Mouse (Mus musculus) MEL (cell line): ENCODE measurements around the gene Serpina3i. TPM values are rescaled to one million over a fixed set of nuclear protein-coding genes. Genes with fewer than 3 reads are reported as not detected.

Source experiments
- DNase-seq: peaks from one replicate; pipeline ENCODE4 v3.0.0; 2011; ENCODE audit warnings: low read depth, low spot score
- H3K27ac ChIP-seq: 2 replicates; pipeline ENCODE4 v1.5.1; 2012; ENCODE audit warnings: low read depth, mild to moderate bottlenecking, control low read depth, low read length, moderate library complexity; ENCODE audit not compliant: control insufficient read depth
- H3K27me3 ChIP-seq, 2 experiments: fragments of 150-350 bp in 1 of 2; sonication (generic) in 1 of 2; 2 replicates each; pipeline ENCODE4 v1.6.1; 2012; ENCODE audit warnings: low read length in 2 of 2, mild to moderate bottlenecking in 2 of 2, improper control_type of control experiment in 1 of 2, moderate library complexity in 1 of 2; ENCODE audit not compliant: insufficient read depth in 2 of 2, control insufficient read depth in 1 of 2
- H3K36me3 ChIP-seq, 2 experiments: 2 replicates each; pipeline ENCODE4 v1.6.1; 2012 to 2014; ENCODE audit warnings: low read length in 2 of 2, improper control_type of control experiment in 1 of 2, inconsistent platforms in 1 of 2, mild to moderate bottlenecking in 1 of 2; ENCODE audit not compliant: insufficient read depth in 2 of 2, control insufficient read depth in 1 of 2
- H3K4me1 ChIP-seq, 2 experiments: fragments of 150-350 bp in 1 of 2; sonication (generic) in 1 of 2; 2 replicates each; pipeline ENCODE4 v1.6.1; 2012; ENCODE audit warnings: low read length in 2 of 2, improper control_type of control experiment in 1 of 2, mild to moderate bottlenecking in 1 of 2; ENCODE audit not compliant: insufficient read depth in 2 of 2, control insufficient read depth in 1 of 2
- H3K4me3 ChIP-seq, 2 experiments: fragments of 150-350 bp in 1 of 2; sonication (generic) in 1 of 2; 2 replicates each; pipeline ENCODE4 v1.5.1; 2012; ENCODE audit warnings: low read depth in 2 of 2, low read length in 2 of 2, mild to moderate bottlenecking in 2 of 2, moderate library complexity in 2 of 2, control low read depth in 1 of 2, improper control_type of control experiment in 1 of 2; ENCODE audit not compliant: control insufficient read depth in 1 of 2, insufficient read depth in 1 of 2
- H3K79me2 ChIP-seq: 2 replicates; pipeline ENCODE4 v1.6.1; 2012; ENCODE audit warnings: mild to moderate bottlenecking, low read length, moderate library complexity; ENCODE audit not compliant: control insufficient read depth, poor library complexity, insufficient read depth
- H3K9ac ChIP-seq: 2 replicates; pipeline ENCODE4 v1.6.1; 2012; ENCODE audit warnings: low read depth, mild to moderate bottlenecking, control low read depth, low read length, moderate library complexity; ENCODE audit not compliant: control insufficient read depth, poor library complexity, severe bottlenecking
- H3K9me3 ChIP-seq: fragments of 150-350 bp; sonication (generic); replicated peaks from 2 replicates; pipeline ENCODE4 v1.6.1; 2012; ENCODE audit warnings: mild to moderate bottlenecking, low read length, improper control_type of control experiment, moderate library complexity; ENCODE audit not compliant: insufficient read depth
- CHD1 ChIP-seq: IDR thresholded peaks from 2 replicates; pipeline ENCODE4 v1.6.1; 2012; ENCODE audit warnings: low read depth, mild to moderate bottlenecking, inconsistent platforms, low read length, improper control_type of control experiment
- CHD2 ChIP-seq: IDR thresholded peaks from 2 replicates; pipeline ENCODE4 v1.6.1; 2011; ENCODE audit warnings: low read length, improper control_type of control experiment
- CTCF ChIP-seq, 3 experiments: IDR thresholded peaks in 2 of 3; conservative IDR thresholded peaks in 1 of 3; 2 replicates each; pipeline ENCODE4 v1.5.1; 2011 to 2012; ENCODE audit warnings: low read length in 3 of 3, low read depth in 2 of 3, mild to moderate bottlenecking in 2 of 3, improper control_type of control experiment in 1 of 3, inconsistent platforms in 1 of 3, mixed read lengths in 1 of 3, moderate library complexity in 1 of 3; ENCODE audit not compliant: control insufficient read depth in 1 of 3, insufficient read depth in 1 of 3, poor library complexity in 1 of 3, severe bottlenecking in 1 of 3
- E2F4 ChIP-seq: IDR thresholded peaks from 2 replicates; pipeline ENCODE4 v1.6.1; 2011; ENCODE audit warnings: low read depth, low read length, improper control_type of control experiment, borderline replicate concordance
- ELF1 ChIP-seq: IDR thresholded peaks from 2 replicates; pipeline ENCODE4 v1.6.1; 2014; ENCODE audit warnings: low read depth, mild to moderate bottlenecking, inconsistent platforms, low read length, improper control_type of control experiment, moderate library complexity
- EP300 ChIP-seq, 2 experiments: IDR thresholded peaks; 2 replicates each; pipeline ENCODE4 v1.6.1; 2011; ENCODE audit warnings: improper control_type of control experiment in 2 of 2, low read length in 2 of 2, low read depth in 1 of 2, mild to moderate bottlenecking in 1 of 2
- GABPA ChIP-seq: IDR thresholded peaks from 2 replicates; pipeline ENCODE4 v1.6.1; 2012; ENCODE audit warnings: low read depth, mild to moderate bottlenecking, inconsistent platforms, low read length, improper control_type of control experiment, moderate library complexity
- GATA1 ChIP-seq: IDR thresholded peaks from 2 replicates; pipeline ENCODE4 v1.6.1; 2011; ENCODE audit warnings: low read depth, low read length, improper control_type of control experiment
- HCFC1 ChIP-seq: IDR thresholded peaks from 2 replicates; pipeline ENCODE4 v1.6.1; 2012; ENCODE audit warnings: low read depth, mild to moderate bottlenecking, inconsistent platforms, low read length, improper control_type of control experiment, moderate library complexity
- JUND ChIP-seq: IDR thresholded peaks from 2 replicates; pipeline ENCODE4 v1.6.1; 2011; ENCODE audit warnings: low read depth, mild to moderate bottlenecking, improper control_type of control experiment, low read length
- KAT2A ChIP-seq: conservative IDR thresholded peaks from 2 replicates; pipeline ENCODE4 v1.6.1; 2012; ENCODE audit warnings: low read depth, low read length, improper control_type of control experiment, inconsistent platforms
- MAX ChIP-seq: IDR thresholded peaks from 2 replicates; pipeline ENCODE4 v1.6.1; 2011; ENCODE audit warnings: low read length, improper control_type of control experiment
- MAZ ChIP-seq: IDR thresholded peaks from 2 replicates; pipeline ENCODE4 v1.6.1; 2012; ENCODE audit warnings: low read depth, mild to moderate bottlenecking, inconsistent platforms, low read length, improper control_type of control experiment
- MXI1 ChIP-seq: IDR thresholded peaks from 2 replicates; pipeline ENCODE4 v1.6.1; 2011; ENCODE audit warnings: mild to moderate bottlenecking, low read depth, low read length, improper control_type of control experiment
- MYB ChIP-seq: IDR thresholded peaks from 2 replicates; pipeline ENCODE4 v1.6.1; 2011; ENCODE audit warnings: mild to moderate bottlenecking, low read depth, low read length, improper control_type of control experiment
- NELFE ChIP-seq: IDR thresholded peaks from 2 replicates; pipeline ENCODE4 v1.6.1; 2011; ENCODE audit warnings: low read depth, low read length, improper control_type of control experiment
- POLR2A ChIP-seq, 2 experiments: IDR thresholded peaks; 2 replicates each; pipeline ENCODE4 v1.6.1; 2011 to 2012; ENCODE audit warnings: low read length in 2 of 2, mild to moderate bottlenecking in 2 of 2, control low read depth in 1 of 2, improper control_type of control experiment in 1 of 2, low read depth in 1 of 2, moderate library complexity in 1 of 2; ENCODE audit not compliant: control insufficient read depth in 1 of 2, insufficient read depth in 1 of 2, poor library complexity in 1 of 2
- SMC3 ChIP-seq: IDR thresholded peaks from 2 replicates; pipeline ENCODE4 v1.6.1; 2011; ENCODE audit warnings: low read depth, low read length, improper control_type of control experiment
- TAL1 ChIP-seq: IDR thresholded peaks from 2 replicates; pipeline ENCODE4 v1.6.1; 2012; ENCODE audit warnings: mild to moderate bottlenecking, inconsistent platforms, low read length, moderate library complexity, mixed read lengths
- TBP ChIP-seq: IDR thresholded peaks from 2 replicates; pipeline ENCODE4 v1.8.0; 2011; ENCODE audit warnings: low read depth, low read length, improper control_type of control experiment
- UBTF ChIP-seq: IDR thresholded peaks from 2 replicates; pipeline ENCODE4 v1.6.1; 2012; ENCODE audit warnings: low read depth, mild to moderate bottlenecking, inconsistent platforms, low read length, improper control_type of control experiment, moderate library complexity, borderline replicate concordance; ENCODE audit not compliant: insufficient read depth
- USF2 ChIP-seq, 2 experiments: IDR thresholded peaks; 2 replicates each; pipeline ENCODE4 v1.6.1; 2011 to 2012; ENCODE audit warnings: improper control_type of control experiment in 2 of 2, low read length in 2 of 2, borderline replicate concordance in 1 of 2, inconsistent platforms in 1 of 2, low read depth in 1 of 2, mild to moderate bottlenecking in 1 of 2; ENCODE audit not compliant: insufficient read depth in 1 of 2
- ZC3H11A ChIP-seq: IDR thresholded peaks from 2 replicates; pipeline ENCODE4 v1.6.1; 2012; ENCODE audit warnings: low read depth, mild to moderate bottlenecking, inconsistent platforms, low read length, improper control_type of control experiment
- ZKSCAN1 ChIP-seq: IDR thresholded peaks from 2 replicates; pipeline ENCODE4 v1.6.1; 2012; ENCODE audit warnings: low read depth, mild to moderate bottlenecking, inconsistent platforms, low read length, improper control_type of control experiment, moderate library complexity
- ZMIZ1 ChIP-seq: IDR thresholded peaks from 2 replicates; pipeline ENCODE4 v1.6.1; 2012; ENCODE audit warnings: low read depth, mild to moderate bottlenecking, inconsistent platforms, low read length, improper control_type of control experiment, moderate library complexity
- ZNF384 ChIP-seq: IDR thresholded peaks from 2 replicates; pipeline ENCODE4 v1.6.1; 2012; ENCODE audit warnings: low read depth, mild to moderate bottlenecking, inconsistent platforms, low read length, improper control_type of control experiment
- polyA plus RNA-seq, 2 experiments: library from polyadenylated mRNA; stranded (reverse) in 1 of 2; unstranded in 1 of 2; fragments of >175 nt in 1 of 2; fragments of >200 nt in 1 of 2; gene quantifications; 2 replicates each; pipeline versions ENCODE4 v1.2.1 to v1.2.4; 2012; ENCODE audit warnings: low replicate concordance in 2 of 2, low read depth in 1 of 2; ENCODE audit not compliant: insufficient read length in 2 of 2, insufficient read depth in 1 of 2, missing spikeins in 1 of 2
- total RNA-seq: library from RNA; depleted of rRNA; stranded (reverse); fragments of 300-350 nt; gene quantifications from 2 replicates; pipeline ENCODE4 v1.2.3, GENCODE M21; 2012

Gene Serpina3i
- total and polyA plus RNA-seq, 3 experiments = not detected

GRCm38 (mm10) chr12:104247553-104248002, 15.3 kb upstream of the Serpina3i start:
- Histone ChIP-seq H3K36me3 (no peaks in the 10 kb centered on the region), H3K9ac (no peak overlapping the region), H3K27ac (no peak overlapping the region), H3K79me2 (no peaks in the 10 kb centered on the region), H3K4me1 (no peaks in the 10 kb centered on the region), H3K27me3 (no peaks in the 10 kb centered on the region), H3K4me3 (no peak overlapping the region), H3K9me3 (no peaks in the 10 kb centered on the region)
- TF ChIP-seq EP300 (IDR thresholded peaks at IDR 0.05; ENCODE audit: low read depth in 1 of 2, low read length in 2 of 2) (no peak), NELFE (no peak), CTCF (IDR thresholded peaks at IDR 0.05 in 2 of 3, conservative IDR thresholded peaks at IDR 0.05 in 1 of 3; ENCODE audit: control insufficient read depth in 1 of 3, insufficient read depth in 1 of 3, low read depth in 2 of 3, low read length in 3 of 3, poor library complexity in 1 of 3, severe bottlenecking in 1 of 3) (no peak), ZNF384 (no peak), MAX (no peak), ZKSCAN1 (no peak), MAZ (no peak), UBTF (no peak), E2F4 (no peak), JUND (no peak), GATA1 (no peak), USF2 (IDR thresholded peaks at IDR 0.05; ENCODE audit: borderline replicate concordance in 1 of 2, insufficient read depth in 1 of 2, low read depth in 1 of 2, low read length in 2 of 2) (no peak), TBP (no peak), MXI1 (no peak), SMC3 (no peak), ZMIZ1 (no peak)
- DNase-seq = no peak

GRCm38 (mm10) chr12:104248231-104248630, 14.7 kb upstream of the Serpina3i start:
- no peaks in the 10 kb centered on the region for H3K79me2 ChIP-seq
- no peak for DNase-seq
- no peaks in the 10 kb centered on the region for H3K27me3 ChIP-seq
- no peak overlapping the region for H3K27ac ChIP-seq
- no peaks in the 10 kb centered on the region for H3K9me3 ChIP-seq
- H3K36me3 ChIP-seq = no peaks in the 10 kb centered on the region
- no peak overlapping the region for H3K9ac ChIP-seq
- no peak for TF ChIP-seq ZC3H11A
- no peak for TF ChIP-seq SMC3
- no peak for TF ChIP-seq ZKSCAN1
- TF ChIP-seq GABPA = no peak
- TF ChIP-seq KAT2A = no peak
- TF ChIP-seq ELF1 = no peak
- TF ChIP-seq MYB = no peak
- no peak for TF ChIP-seq TBP
- TF ChIP-seq POLR2A (IDR thresholded peaks at IDR 0.05; ENCODE audit: control insufficient read depth in 1 of 2, insufficient read depth in 1 of 2, low read depth in 1 of 2, low read length in 2 of 2, poor library complexity in 1 of 2) = no peak
- TF ChIP-seq CHD2 = no peak
- TF ChIP-seq HCFC1 = no peak
- no peak for TF ChIP-seq TAL1
- no peak for TF ChIP-seq E2F4
- no peak for TF ChIP-seq CHD1
- no peak for TF ChIP-seq GATA1
- no peaks in the 10 kb centered on the region for H3K4me1 ChIP-seq
- no peak overlapping the region for H3K4me3 ChIP-seq
